Mouse (Mus musculus) limb, embryonic 14.5 days (tissue): Measurements from ENCODE around the gene Gm20388. TPM values are rescaled to one million over a fixed set of nuclear protein-coding genes. Genes with fewer than 3 reads are reported as not detected.

Source experiments
- ATAC-seq: fragments of 200-750 bp; cut with Nextera tagmentation; 2 replicates; pipeline ENCODE4 v1.8.0; 2017; ENCODE audit warnings: low read depth, moderate number of reproducible peaks, moderate TSS enrichment; ENCODE audit not compliant: low FRiP score
- DNase-seq: peaks from one replicate; pipeline ENCODE4 v3.0.0-alpha.2; 2015; ENCODE audit warnings: low spot score
- H3K27ac ChIP-seq: fragments of 300-500 bp; sonication (generic); replicated peaks from 2 replicates; pipeline ENCODE4 v1.5.1; 2014; ENCODE audit warnings: low read depth, mild to moderate bottlenecking, low read length, moderate library complexity, mixed read lengths
- H3K27me3 ChIP-seq: fragments of 300-500 bp; sonication (generic); 2 replicates; pipeline ENCODE4 v1.6.1; 2014; ENCODE audit warnings: low read length, mixed read lengths; ENCODE audit not compliant: control insufficient read depth, insufficient read depth
- H3K36me3 ChIP-seq: fragments of 300-500 bp; sonication (generic); 2 replicates; pipeline ENCODE4 v1.6.1; 2014; ENCODE audit warnings: mild to moderate bottlenecking, low read length, moderate library complexity, mixed read lengths; ENCODE audit not compliant: control insufficient read depth, insufficient read depth
- H3K4me1 ChIP-seq: fragments of 300-500 bp; sonication (generic); 2 replicates; pipeline ENCODE4 v1.6.1; 2014; ENCODE audit warnings: antibody characterized with exemption, low read length, mixed read lengths; ENCODE audit not compliant: control insufficient read depth, insufficient read depth
- H3K4me2 ChIP-seq: fragments of 300-500 bp; sonication (generic); replicated peaks from 2 replicates; pipeline ENCODE4 v1.6.1; 2014; ENCODE audit warnings: low read depth, mild to moderate bottlenecking, low read length, moderate library complexity; ENCODE audit not compliant: severe bottlenecking
- H3K4me3 ChIP-seq: fragments of 300-500 bp; sonication (generic); replicated peaks from 2 replicates; pipeline ENCODE4 v1.5.1; 2014; ENCODE audit warnings: low read length
- H3K9ac ChIP-seq: fragments of 300-500 bp; sonication (generic); 2 replicates; pipeline ENCODE4 v1.6.1; 2014; ENCODE audit warnings: mild to moderate bottlenecking, low read depth, low read length, moderate library complexity; ENCODE audit not compliant: severe bottlenecking
- H3K9me3 ChIP-seq: fragments of 300-500 bp; sonication (generic); 2 replicates; pipeline ENCODE4 v1.6.1; 2016; ENCODE audit warnings: low read length; ENCODE audit not compliant: control insufficient read depth
- POLR2A ChIP-seq: fragments of 200-500 bp; IDR thresholded peaks from 2 replicates; pipeline ENCODE4 v1.8.0; 2012; ENCODE audit warnings: inconsistent platforms, mild to moderate bottlenecking, moderate library complexity, borderline replicate concordance; ENCODE audit not compliant: insufficient read depth, insufficient read length; ENCODE audit errors: extremely low read depth
- WGBS: fragments of 180-500 bp; shearing (Covaris S2); extraction: QIAGEN DNeasy Blood & Tissue Kit; methylation state at CpG from one replicate; pipeline ENCODE4 v1.1.7; 2014; 5-methylcytosine and 5-hydroxymethylcytosine counted together
- polyA plus RNA-seq, 2 experiments: library from polyadenylated mRNA; depleted of rRNA in 1 of 2; stranded (reverse) in 1 of 2; unstranded in 1 of 2; fragments of >200 nt; fragmentation: Nextera tagmentation in 1 of 2; extraction: Ambion mirVana in 1 of 2; gene quantifications; 2 replicates each; pipeline versions ENCODE4 v1.2.1 to v1.2.3; 2012 to 2014

Gm20388 gene
- polyA plus RNA-seq, 2 experiments, result 1.9 to 49.9 TPM

DNA sequence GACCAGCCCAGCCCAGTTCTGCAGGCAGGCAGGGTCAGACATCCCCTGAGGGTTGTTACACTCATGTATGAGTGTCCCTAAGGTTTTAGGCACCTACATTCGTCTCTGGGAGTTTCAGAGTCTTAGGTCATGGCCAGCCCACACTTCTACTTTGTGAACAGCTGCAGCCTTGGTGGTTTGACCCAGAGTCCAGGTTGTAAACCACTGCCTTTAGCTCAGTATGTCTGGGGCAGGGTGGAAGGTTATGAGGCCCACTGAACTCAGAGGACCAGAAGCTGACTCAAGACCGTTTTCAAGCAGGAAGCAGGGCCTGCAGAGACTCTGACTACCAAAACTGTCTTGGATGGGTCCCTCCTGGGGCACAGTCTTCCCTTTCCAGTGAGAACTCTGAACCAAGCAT lies 829.9 kb downstream of the Gm20388 start:
- no peak overlapping the region for H3K4me3 ChIP-seq
- H3K36me3 ChIP-seq, result no peaks in the 10 kb centered on the region
- H3K4me2 ChIP-seq, result no peak overlapping the region
- 50% methylated on average over 2 of the region's 2 CpGs for WGBS
- 0 out of 2 replicates have a peak, but pooled peaks cover 3% of the 10 kb centered on the region for H3K4me1 ChIP-seq
- peaks cover 21% of the 10 kb centered on the region for H3K27me3 ChIP-seq
- DNase-seq (no peak), ATAC-seq (no peak)
- no peak overlapping the region for H3K27ac ChIP-seq
- no peak for TF ChIP-seq POLR2A
- no peak overlapping the region for H3K9ac ChIP-seq
- no peaks in the 10 kb centered on the region for H3K9me3 ChIP-seq

DNA sequence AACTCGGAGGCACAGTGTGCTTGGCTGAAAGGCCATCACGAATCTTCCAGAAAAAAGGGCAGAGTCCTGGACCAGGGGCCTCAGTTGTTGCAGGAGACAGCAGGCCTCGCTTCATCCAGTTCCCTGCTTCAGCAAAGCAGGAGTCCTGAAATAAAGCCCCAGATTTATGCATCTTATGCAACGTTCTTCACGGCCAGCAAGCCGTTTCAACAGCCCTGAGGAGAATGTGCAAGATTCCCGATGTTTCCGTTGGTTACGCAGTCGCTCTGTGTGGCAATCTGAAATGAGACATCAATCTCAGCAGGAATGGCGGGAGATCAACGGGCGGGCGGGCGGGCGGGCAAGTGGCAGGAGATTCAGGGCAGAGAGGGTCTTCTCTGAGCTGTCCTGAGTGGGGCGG lies 830.4 kb downstream of the Gm20388 start:
- peaks cover 17% of the 10 kb centered on the region for H3K27me3 ChIP-seq
- no peaks in the 10 kb centered on the region for H3K9me3 ChIP-seq
- no peak overlapping the region for H3K27ac ChIP-seq
- no peak overlapping the region for H3K4me3 ChIP-seq
- no peaks in the 10 kb centered on the region for H3K36me3 ChIP-seq
- TF ChIP-seq POLR2A, result no peak
- H3K9ac ChIP-seq, result no peak overlapping the region
- H3K4me2 ChIP-seq, result no peak overlapping the region
- H3K4me1 ChIP-seq, result 0 out of 2 replicates have a peak, but pooled peaks cover 3% of the 10 kb centered on the region
- DNase-seq (no peak), ATAC-seq (no peak)
- 87% methylated on average over 17 of the region's 17 CpGs for WGBS

DNA sequence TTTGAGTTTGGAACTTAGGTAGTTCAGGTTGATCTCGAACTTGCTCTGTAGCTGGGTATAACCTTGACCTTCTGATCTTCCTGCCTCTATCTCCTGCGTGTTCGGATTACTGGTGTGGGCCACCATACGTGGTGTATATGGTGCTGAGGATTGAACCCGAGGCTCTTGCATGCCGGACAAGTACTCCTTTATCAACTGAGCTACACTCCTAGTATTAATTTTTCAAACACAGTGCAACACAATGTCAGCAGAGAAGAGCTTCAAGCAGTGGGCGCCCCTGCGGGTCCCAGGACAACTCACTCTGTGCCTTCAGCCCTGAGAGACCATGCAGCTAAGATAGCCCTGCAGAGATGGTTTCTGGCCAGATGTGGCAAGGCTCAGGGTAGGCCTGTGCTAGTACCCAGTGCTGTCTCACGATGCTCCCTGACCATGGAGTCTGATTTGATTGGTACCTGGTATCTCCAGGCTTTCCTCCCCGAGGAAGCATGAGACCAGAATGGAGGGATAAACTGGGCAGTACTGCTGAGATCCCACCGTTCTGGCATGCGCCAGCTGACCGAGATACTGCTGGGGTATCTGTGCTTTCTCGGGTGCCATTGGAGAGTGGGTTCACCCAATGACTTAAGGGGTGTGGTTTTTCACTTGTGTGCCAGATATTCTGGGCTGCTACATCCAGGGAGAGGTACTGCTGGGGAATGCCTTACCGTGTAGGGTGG lies 831.3 kb downstream of the Gm20388 start:
- H3K9me3 ChIP-seq, result no peaks in the 10 kb centered on the region
- H3K9ac ChIP-seq, result no peak overlapping the region
- H3K36me3 ChIP-seq, result no peaks in the 10 kb centered on the region
- H3K27me3 ChIP-seq, result peaks cover 8% of the 10 kb centered on the region
- no peaks in the 10 kb centered on the region for H3K4me1 ChIP-seq
- H3K4me2 ChIP-seq, result no peak overlapping the region
- DNase-seq (no peak), ATAC-seq (no peak)
- H3K27ac ChIP-seq, result no peak overlapping the region
- 87% methylated on average over 15 of the region's 15 CpGs for WGBS
- no peak overlapping the region for H3K4me3 ChIP-seq
- TF ChIP-seq POLR2A, result no peak

DNA sequence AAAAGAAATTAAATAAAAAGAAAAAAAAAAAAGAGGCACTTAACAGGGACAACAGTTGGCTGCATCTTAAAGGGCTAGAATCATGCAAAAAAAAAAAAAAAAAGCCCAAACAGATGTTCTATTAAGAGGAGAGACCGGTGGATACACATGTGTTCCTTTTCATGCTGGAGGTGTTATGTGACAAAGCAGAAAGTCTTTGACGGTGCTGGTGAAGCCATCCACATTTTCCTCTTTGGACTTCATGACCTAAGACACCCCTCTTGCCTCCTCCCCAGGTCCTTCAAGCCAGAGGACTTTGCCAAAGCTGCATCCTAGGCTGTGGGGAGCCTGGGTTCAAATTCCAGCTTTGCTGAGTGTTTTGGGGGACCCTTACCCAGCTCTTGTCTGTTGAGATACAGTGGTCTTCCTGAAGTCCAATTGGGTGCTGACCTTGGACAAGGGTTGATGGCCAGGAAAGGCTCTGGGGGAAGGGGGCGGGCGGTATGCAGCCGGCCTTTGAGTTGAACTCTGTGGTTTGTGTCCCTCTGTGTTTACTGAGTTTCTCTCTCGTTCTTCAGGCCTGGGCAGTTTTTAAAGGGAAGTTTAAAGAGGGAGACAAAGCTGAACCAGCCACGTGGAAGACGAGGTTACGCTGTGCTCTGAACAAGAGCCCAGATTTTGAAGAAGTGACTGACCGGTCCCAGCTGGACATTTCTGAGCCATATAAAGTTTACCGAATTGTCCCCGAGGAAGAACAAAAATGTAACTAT lies 832.7 kb downstream of the Gm20388 start:
- 64% methylated on average over 12 of the region's 12 CpGs for WGBS
- DNase-seq, result no peak
- TF ChIP-seq POLR2A, result no peak

DNA sequence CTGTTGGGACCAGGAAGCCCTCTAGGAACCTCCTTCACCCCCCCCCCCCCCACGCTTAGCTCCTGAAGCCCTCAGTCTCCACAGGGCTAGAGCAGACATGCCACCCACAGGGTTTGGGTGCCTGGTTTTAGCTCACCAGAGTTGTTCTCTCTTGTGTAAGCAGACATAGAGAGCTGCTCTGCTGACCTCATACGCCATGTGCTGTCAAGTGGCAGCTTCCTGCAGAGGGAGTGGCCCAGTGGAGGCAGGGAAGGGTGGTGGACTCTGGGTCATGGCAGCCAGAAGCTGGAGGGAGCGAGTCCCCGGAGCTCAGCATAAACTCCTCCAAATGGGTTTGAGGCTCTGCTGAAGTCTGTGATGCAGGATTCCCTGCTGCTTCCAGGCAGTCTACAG lies 833.3 kb downstream of the Gm20388 start:
- Histone ChIP-seq H3K4me2 (no peak overlapping the region), H3K4me3 (no peak overlapping the region), H3K9me3 (no peaks in the 10 kb centered on the region), H3K4me1 (no peaks in the 10 kb centered on the region), H3K27me3 (no peaks in the 10 kb centered on the region), H3K9ac (no peak overlapping the region), H3K36me3 (no peaks in the 10 kb centered on the region), H3K27ac (no peak overlapping the region)
- WGBS, result 64% methylated on average over 4 of the region's 4 CpGs
- ATAC-seq (no peak), DNase-seq (no peak)
- no peak for TF ChIP-seq POLR2A

More for the DNA sequence above, 832.7 kb downstream of the Gm20388 start:
- no peak for ATAC-seq
- Histone ChIP-seq H3K9ac (no peak overlapping the region), H3K4me3 (no peak overlapping the region), H3K4me1 (no peaks in the 10 kb centered on the region), H3K9me3 (no peaks in the 10 kb centered on the region), H3K4me2 (no peak overlapping the region), H3K36me3 (no peaks in the 10 kb centered on the region), H3K27me3 (no peaks in the 10 kb centered on the region), H3K27ac (no peak overlapping the region)
